In genomic region chr5:119958942-119959341, GRCm38 (mm10) we compare ENCODE assay signal across 12 mouse cellular contexts.
DNase-seq lines count a peak whose midpoint lies in the region; ATAC-seq and TF ChIP-seq lines count a peak whose summit lies in the region.
"Had no signal": no experiment of that assay in that cellular context is flagged by ENCODE, and none has a peak within 500 bp of the region (broad histone marks: within the 10 kb centered on the region; RNA-seq: fewer than 3 reads in every experiment).

No protein-coding gene starts in this region.

- TF ChIP-seq CTCF in kidney, postnatal 0 days (IDR thresholded peaks at IDR 0.05; ENCODE audit: low read depth), result no peak

- WGBS in heart, embryonic 10.5 days, result 13% methylated on average over 14 of the region's 14 CpGs
- 9% methylated on average over 14 of the region's 14 CpGs for WGBS in kidney, postnatal 0 days
- WGBS in limb, embryonic 11.5 days, result 11% methylated on average over 14 of the region's 14 CpGs

- H3K9me3 ChIP-seq in heart, embryonic 10.5 days, result no peaks in the 10 kb centered on the region
- no peaks in the 10 kb centered on the region for H3K9me3 ChIP-seq in kidney, postnatal 0 days (replicated peaks; ENCODE audit: low read length)
- no peaks in the 10 kb centered on the region for H3K9me3 ChIP-seq in limb, embryonic 11.5 days (ENCODE audit: control insufficient read depth, low read length)
- H3K9me3 ChIP-seq: forebrain, embryonic 13.5 days had no signal

- no peaks in the 10 kb centered on the region for H3K36me3 ChIP-seq in heart, embryonic 10.5 days
- H3K36me3 ChIP-seq in kidney, postnatal 0 days (ENCODE audit: insufficient read depth, low read length), result no peaks in the 10 kb centered on the region
- no peaks in the 10 kb centered on the region for H3K36me3 ChIP-seq in limb, embryonic 11.5 days (ENCODE audit: control insufficient read depth, insufficient read depth, low read length)

- no peak overlapping the region for H3K9ac ChIP-seq in kidney, postnatal 0 days (ENCODE audit: low read depth, low read length)
- no peak overlapping the region for H3K9ac ChIP-seq in limb, embryonic 11.5 days (ENCODE audit: low read length)
- H3K9ac ChIP-seq: forebrain, embryonic 13.5 days had no signal

- H3K4me2 ChIP-seq in kidney, postnatal 0 days (ENCODE audit: low read length), result peak overlapping the region; percentile 29; the same call in 1 of the 2 replicates
- no peak overlapping the region for H3K4me2 ChIP-seq in limb, embryonic 11.5 days (ENCODE audit: low read depth, severe bottlenecking)
- H3K4me2 ChIP-seq: forebrain, embryonic 13.5 days had no signal

- no peak for DNase-seq in heart, embryonic 10.5 days (ENCODE audit: low spot score)
- DNase-seq in heart, adult 11 months, result no peak
- DNase-seq in kidney, postnatal 0 days (ENCODE audit: low spot score), result no peak
- DNase-seq in kidney, postnatal 10 days, result no peak
- DNase-seq in embryo, embryonic 10.5 days (ENCODE audit: low spot score), result peak; percentile 51
- DNase-seq in limb, embryonic 11.5 days (ENCODE audit: low spot score), result peak; percentile 40
- DNase-seq in gastrocnemius, postnatal 10 days, result no peak
- DNase-seq in urinary bladder, postnatal 4 days (ENCODE audit: low spot score in 2 of 2), result no peak
- DNase-seq: gastrocnemius, postnatal 14 days; liver had no signal

- peaks cover 30% of the 10 kb centered on the region for H3K4me1 ChIP-seq in heart, embryonic 10.5 days
- no peaks in the 10 kb centered on the region for H3K4me1 ChIP-seq in kidney, postnatal 0 days (replicated peaks; ENCODE audit: insufficient read depth, low read length)
- no peaks in the 10 kb centered on the region; the same call in 1 of the 2 replicates for H3K4me1 ChIP-seq in limb, embryonic 11.5 days (ENCODE audit: control insufficient read depth, insufficient read depth, low read length)

- 0 out of 2 replicates have a peak, but pooled peaks cover 3% of the 10 kb centered on the region for H3K27me3 ChIP-seq in heart, embryonic 10.5 days (ENCODE audit: insufficient read depth, poor library complexity, severe bottlenecking)
- H3K27me3 ChIP-seq in kidney, postnatal 0 days (ENCODE audit: insufficient read depth, low read length), result no peaks in the 10 kb centered on the region
- no peaks in the 10 kb centered on the region for H3K27me3 ChIP-seq in limb, embryonic 11.5 days (ENCODE audit: control insufficient read depth, insufficient read depth, low read length)

- no peak for ATAC-seq in kidney, postnatal 0 days (replicated peaks; ENCODE audit: low FRiP score, low read depth)
- no peak for ATAC-seq in limb, embryonic 11.5 days (ENCODE audit: insufficient number of reproducible peaks, low FRiP score, low TSS enrichment, low read depth)
- ATAC-seq: forebrain, embryonic 13.5 days; inflammation-experienced regulatory T-cells, adult 6 months had no signal

- H3K27ac ChIP-seq in heart, embryonic 10.5 days, result peak overlapping the region; percentile 81
- H3K27ac ChIP-seq in kidney, postnatal 0 days, result no peak overlapping the region
- no peak overlapping the region for H3K27ac ChIP-seq in limb, embryonic 11.5 days (replicated peaks; ENCODE audit: low read depth, low read length)
- H3K27ac ChIP-seq: forebrain, embryonic 13.5 days had no signal

- H3K4me3 ChIP-seq in heart, embryonic 10.5 days, result peak overlapping the region; percentile 42
- H3K4me3 ChIP-seq in kidney, postnatal 0 days (replicated peaks; ENCODE audit: low read depth, low read length), result no peak overlapping the region
- H3K4me3 ChIP-seq in limb, embryonic 11.5 days (ENCODE audit: low read depth, low read length), result no peak overlapping the region
- H3K4me3 ChIP-seq: forebrain, embryonic 13.5 days had no signal

Comparison
In these comparisons a context has a peak if more than half of its experiments do, and no peak if none do; other contexts are left out.
1. DNase-seq: peak in embryo, embryonic 10.5 days (single experiment) and limb, embryonic 11.5 days (single experiment); none in heart, embryonic 10.5 days (single experiment), heart, adult 11 months (single experiment), kidney, postnatal 0 days (single experiment), kidney, postnatal 10 days (single experiment), gastrocnemius, postnatal 10 days (single experiment) and urinary bladder, postnatal 4 days (0 of 2).